Mouse (Mus musculus): ENCODE measurements around the gene Ppp3cb.

DNA sequence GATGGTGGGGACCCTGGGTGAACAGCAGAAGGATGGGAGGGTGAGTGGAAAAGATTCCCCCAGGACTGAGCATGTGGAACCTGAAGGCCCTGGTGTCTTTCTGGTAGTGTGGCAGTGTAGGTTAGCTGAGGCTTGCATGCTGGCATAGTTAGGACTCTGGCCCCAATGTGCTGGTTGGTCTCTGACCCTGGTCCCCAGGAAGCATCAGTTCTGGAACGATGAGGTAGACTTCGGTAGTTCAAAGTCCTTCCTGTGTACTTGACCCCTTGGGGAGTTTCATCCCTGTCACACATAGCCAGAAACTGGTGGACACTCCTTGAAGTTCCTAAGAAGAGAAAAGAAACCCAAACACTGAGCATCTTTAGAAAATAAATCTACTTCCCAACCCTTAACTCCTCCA is 3.8 kb upstream of the Ppp3cb start:
- no peak for TF ChIP-seq CTCF (IDR thresholded peaks at IDR 0.05; ENCODE audit: low read depth)
- TF ChIP-seq EP300 (IDR thresholded peaks at IDR 0.05; ENCODE audit: low read depth) = no peak

Measured in liver, embryonic 14.5 days (tissue).